Mouse (Mus musculus) G1E (cell line): ENCODE data around the gene Cutc.

Experiments
- CTCF ChIP-seq: IDR thresholded peaks from 2 replicates; pipeline ENCODE4 v1.5.1; 2012; ENCODE audit warnings: low read depth, low read length, inconsistent platforms, mixed read lengths
- GATA1 ChIP-seq: IDR thresholded peaks from 2 replicates; pipeline ENCODE4 v1.6.1; 2012; ENCODE audit warnings: borderline replicate concordance, low read length, inconsistent platforms, mixed read lengths
- GATA2 ChIP-seq: IDR thresholded peaks from 2 replicates; pipeline ENCODE4 v1.6.1; 2012; ENCODE audit warnings: low read depth, low read length, inconsistent platforms, borderline replicate concordance
- POLR2AphosphoS5 ChIP-seq: IDR thresholded peaks from 2 replicates; pipeline ENCODE4 v1.6.1; 2012; ENCODE audit warnings: low read depth, low read length, inconsistent platforms; ENCODE audit not compliant: insufficient replicate concordance
- TAL1 ChIP-seq: conservative IDR thresholded peaks from 2 replicates; pipeline ENCODE4 v1.6.1; 2012; ENCODE audit warnings: low read depth, low read length, inconsistent platforms, mixed read lengths

DNA sequence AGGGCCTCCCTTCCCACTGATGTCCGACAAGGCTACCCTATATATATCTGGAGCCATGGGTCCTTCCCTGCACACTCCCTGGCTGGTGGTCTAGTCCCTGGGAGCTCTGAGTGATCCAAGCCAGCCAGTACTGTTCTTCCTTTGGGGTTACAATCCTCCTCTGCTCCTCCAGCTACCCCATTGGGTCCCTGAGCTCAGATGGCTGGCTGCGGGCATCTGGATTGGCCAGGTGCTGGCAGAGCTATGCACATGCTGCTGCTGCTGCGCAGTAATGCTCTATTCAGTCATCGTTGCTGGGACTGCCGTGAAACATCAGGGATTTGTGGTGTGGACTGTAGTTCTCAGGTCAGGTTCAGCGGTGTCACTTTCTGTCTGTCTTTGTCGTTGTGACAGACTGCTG, 28.0 kb upstream of the Cutc start:
- TF ChIP-seq CTCF: no peak
- TF ChIP-seq POLR2AphosphoS5: no peak
- no peak for TF ChIP-seq GATA1
- TF ChIP-seq GATA2: no peak
- TF ChIP-seq TAL1: no peak
